Mouse (Mus musculus): ENCODE data around the gene Clasrp. TPM values are rescaled to one million over a fixed set of nuclear protein-coding genes. Genes with fewer than 3 reads are reported as not detected.

Gene Clasrp
- polyA plus RNA-seq, 1 experiment from 2014 or later = 7.6 TPM

DNA sequence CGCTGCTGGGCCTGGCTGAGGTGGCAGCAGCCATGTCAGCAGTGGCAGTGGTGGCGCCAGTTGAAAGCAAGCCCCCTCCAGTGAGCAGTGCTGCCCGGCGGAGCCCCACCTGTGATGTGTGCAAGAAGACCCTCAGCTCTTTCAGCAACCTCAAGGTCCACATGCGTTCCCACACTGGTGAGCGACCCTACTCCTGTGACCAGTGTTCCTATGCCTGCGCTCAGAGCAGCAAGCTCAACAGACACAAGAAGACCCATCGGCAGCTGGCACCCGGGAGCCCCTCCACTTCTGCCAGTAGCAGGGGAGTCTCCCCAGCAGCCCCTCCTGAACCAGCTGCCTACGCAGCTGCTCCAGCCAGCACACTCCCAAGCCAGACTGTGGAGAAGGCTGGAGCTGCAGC is 24.5 kb downstream of the Clasrp start:
- peaks cover 19% of the 10 kb centered on the region for H3K36me3 ChIP-seq (replicated peaks; ENCODE audit: insufficient read depth, low read length)
- no peak overlapping the region for H3K4me2 ChIP-seq (ENCODE audit: low read depth, low read length)
- H3K4me1 ChIP-seq (ENCODE audit: insufficient read depth) = peaks cover 31% of the 10 kb centered on the region
- H3K27ac ChIP-seq (ENCODE audit: low read depth) = no peak overlapping the region
- H3K9ac ChIP-seq (replicated peaks) = no peak overlapping the region
- WGBS (ENCODE audit: insufficient replicate concordance) = 93% methylated on average over 10 of the region's 10 CpGs
- no peak overlapping the region for H3K4me3 ChIP-seq (ENCODE audit: low read depth, low read length)
- H3K27me3 ChIP-seq (ENCODE audit: insufficient read depth, low read length) = peaks cover 5% of the 10 kb centered on the region; the same call in 1 of the 2 replicates
- TF ChIP-seq CTCF (IDR thresholded peaks at IDR 0.05; ENCODE audit: low read depth) = no peak
- TF ChIP-seq EP300 (IDR thresholded peaks at IDR 0.05; ENCODE audit: low read depth) = no peak
- ATAC-seq (no peak), DNase-seq (no peak)
- no peaks in the 10 kb centered on the region for H3K9me3 ChIP-seq (ENCODE audit: low read length)

DNA sequence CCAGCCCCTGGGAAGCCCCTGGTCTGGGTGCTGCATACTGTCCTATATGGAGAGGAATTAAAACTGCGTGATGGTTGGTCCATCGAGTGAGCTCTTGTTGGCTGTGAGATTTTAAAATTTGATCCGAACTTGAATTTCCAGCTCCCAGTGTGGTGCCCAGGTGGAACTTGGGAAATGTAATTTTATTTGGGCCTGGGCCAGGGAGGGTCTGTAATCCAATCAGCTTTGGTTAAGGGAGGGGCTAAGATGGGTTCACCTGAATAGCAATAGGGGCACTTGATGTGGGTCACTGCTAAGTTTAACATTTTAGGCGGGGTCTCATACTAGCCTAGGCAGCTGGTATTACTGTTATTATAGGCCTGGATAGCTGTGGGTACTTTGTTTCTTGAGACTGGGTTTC is 25.9 kb downstream of the Clasrp start:
- Histone ChIP-seq H3K27ac (ENCODE audit: low read depth) (peak overlapping the region; percentile 69; the same call in 1 of the 2 replicates), H3K36me3 (replicated peaks; ENCODE audit: insufficient read depth, low read length) (peaks cover 6% of the 10 kb centered on the region), H3K4me2 (ENCODE audit: low read depth, low read length) (peak overlapping the region; percentile 83), H3K4me1 (ENCODE audit: insufficient read depth) (peaks cover 35% of the 10 kb centered on the region), H3K4me3 (ENCODE audit: low read depth, low read length) (peak overlapping the region; percentile 53), H3K9me3 (ENCODE audit: low read length) (no peaks in the 10 kb centered on the region), H3K9ac (replicated peaks) (no peak overlapping the region), H3K27me3 (ENCODE audit: insufficient read depth, low read length) (peaks cover 5% of the 10 kb centered on the region; the same call in 1 of the 2 replicates)
- ATAC-seq = no peak
- no peak for DNase-seq
- TF ChIP-seq CTCF (IDR thresholded peaks at IDR 0.05; ENCODE audit: low read depth) = no peak
- TF ChIP-seq EP300 (IDR thresholded peaks at IDR 0.05; ENCODE audit: low read depth) = no peak
- 58% methylated on average over 4 of the region's 4 CpGs for WGBS (ENCODE audit: insufficient replicate concordance)

DNA sequence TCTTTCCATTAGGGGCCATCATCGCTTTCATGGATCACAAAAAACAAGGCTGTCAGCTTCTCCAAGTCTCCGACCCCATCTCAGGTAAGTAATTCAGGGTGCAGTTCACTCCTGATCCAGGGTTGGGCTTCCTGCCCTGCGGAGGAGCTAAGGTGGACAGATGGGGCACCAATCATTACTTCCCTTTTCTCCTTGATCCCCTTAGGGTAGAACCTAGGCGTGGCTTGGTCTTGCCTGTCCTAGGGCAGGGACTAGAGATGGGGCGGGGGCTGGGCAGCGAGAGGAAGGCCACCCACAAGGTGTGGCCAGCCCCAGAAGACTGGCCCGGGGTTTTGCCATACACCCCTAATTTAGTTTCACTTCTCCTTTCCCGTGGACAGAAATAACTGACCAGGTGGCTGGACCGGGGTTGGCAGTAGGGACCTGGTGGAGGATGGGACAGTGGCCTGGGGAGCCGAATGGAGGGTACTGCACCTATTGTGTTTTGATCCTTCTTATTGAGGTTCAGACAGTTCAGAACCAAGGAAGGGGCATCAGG is 26.3 kb downstream of the Clasrp start:
- DNase-seq (peak; percentile 64), ATAC-seq (peak; percentile 18; the same call in 1 of the 2 replicates)
- Histone ChIP-seq H3K4me3 (ENCODE audit: low read depth, low read length) (peak overlapping the region; percentile 53), H3K9ac (replicated peaks) (peak overlapping the region; percentile 64), H3K36me3 (replicated peaks; ENCODE audit: insufficient read depth, low read length) (peaks cover 4% of the 10 kb centered on the region), H3K4me1 (ENCODE audit: insufficient read depth) (peaks cover 35% of the 10 kb centered on the region), H3K27ac (ENCODE audit: low read depth) (peak overlapping the region; percentile 69; the same call in 1 of the 2 replicates), H3K4me2 (ENCODE audit: low read depth, low read length) (peak overlapping the region; percentile 83), H3K27me3 (ENCODE audit: insufficient read depth, low read length) (peaks cover 5% of the 10 kb centered on the region; the same call in 1 of the 2 replicates), H3K9me3 (ENCODE audit: low read length) (no peaks in the 10 kb centered on the region)
- TF ChIP-seq CTCF (IDR thresholded peaks at IDR 0.05; ENCODE audit: low read depth) = no peak
- TF ChIP-seq EP300 (IDR thresholded peaks at IDR 0.05; ENCODE audit: low read depth) = no peak
- 9% methylated on average over 10 of the region's 10 CpGs for WGBS (ENCODE audit: insufficient replicate concordance)

DNA sequence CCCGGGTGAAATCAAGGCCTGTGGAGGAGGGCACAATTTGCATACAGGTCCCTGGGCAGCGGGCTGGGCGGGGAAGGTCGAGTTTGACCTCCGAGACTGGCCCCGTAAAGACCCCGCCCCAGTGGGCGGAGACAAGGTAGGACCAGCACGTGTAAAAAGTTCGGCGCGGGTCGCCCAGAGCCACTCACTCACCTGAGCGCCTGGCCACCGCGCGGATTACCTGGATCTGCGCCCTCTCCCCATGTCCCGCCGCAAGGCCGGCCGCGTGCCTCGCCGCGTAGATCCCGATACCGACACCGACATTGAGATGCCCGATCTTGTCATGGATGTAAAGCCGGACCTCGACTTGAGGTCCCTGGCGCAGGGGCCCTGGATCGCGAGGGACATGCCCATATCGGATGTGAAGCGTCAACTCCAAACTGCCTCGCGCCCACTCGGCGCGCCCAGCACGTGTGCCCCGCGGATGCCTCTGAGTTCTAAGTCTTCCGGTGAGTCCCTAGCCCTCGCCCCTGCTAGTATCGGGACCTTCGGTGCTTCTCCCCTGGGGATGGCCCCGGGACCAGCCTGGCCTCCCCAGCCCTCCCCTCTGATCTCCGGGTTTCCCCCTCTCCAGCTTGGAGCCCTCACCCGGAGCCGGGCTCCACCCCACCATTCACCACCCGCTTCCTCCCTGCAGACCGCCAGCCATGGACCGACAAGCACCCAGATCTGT is 27.0 kb downstream of the Clasrp start, which contains the start of the genes Zfp296 and Gemin7:
Gene Zfp296, plus strand, starts transcription at position 147 of the 712 bp plus-strand sequence.
Gene Gemin7, minus strand, starts transcription at position 455 of the 712 bp plus-strand sequence.
- H3K27me3 ChIP-seq (ENCODE audit: insufficient read depth, low read length) = peaks cover 5% of the 10 kb centered on the region; the same call in 1 of the 2 replicates
- peak; percentile 58 for DNase-seq
- no peak for ATAC-seq
- H3K36me3 ChIP-seq (replicated peaks; ENCODE audit: insufficient read depth, low read length) = peaks cover 4% of the 10 kb centered on the region
- no peaks in the 10 kb centered on the region for H3K9me3 ChIP-seq (ENCODE audit: low read length)
- H3K4me1 ChIP-seq (ENCODE audit: insufficient read depth) = peaks cover 40% of the 10 kb centered on the region
- H3K4me2 ChIP-seq (ENCODE audit: low read depth, low read length) = peak within 1 kb of the TSS; percentile 83
- peak within 1 kb of the TSS; percentile 53 for H3K4me3 ChIP-seq (ENCODE audit: low read depth, low read length)
- no peak for TF ChIP-seq EP300 (IDR thresholded peaks at IDR 0.05; ENCODE audit: low read depth)
- no peak for TF ChIP-seq CTCF (IDR thresholded peaks at IDR 0.05; ENCODE audit: low read depth)
- H3K27ac ChIP-seq (ENCODE audit: low read depth) = peak within 1 kb of the TSS; percentile 69; the same call in 1 of the 2 replicates
- H3K9ac ChIP-seq (replicated peaks) = peak within 1 kb of the TSS; percentile 64
- WGBS (ENCODE audit: insufficient replicate concordance) = 1% methylated on average over 55 of the region's 56 CpGs

DNA sequence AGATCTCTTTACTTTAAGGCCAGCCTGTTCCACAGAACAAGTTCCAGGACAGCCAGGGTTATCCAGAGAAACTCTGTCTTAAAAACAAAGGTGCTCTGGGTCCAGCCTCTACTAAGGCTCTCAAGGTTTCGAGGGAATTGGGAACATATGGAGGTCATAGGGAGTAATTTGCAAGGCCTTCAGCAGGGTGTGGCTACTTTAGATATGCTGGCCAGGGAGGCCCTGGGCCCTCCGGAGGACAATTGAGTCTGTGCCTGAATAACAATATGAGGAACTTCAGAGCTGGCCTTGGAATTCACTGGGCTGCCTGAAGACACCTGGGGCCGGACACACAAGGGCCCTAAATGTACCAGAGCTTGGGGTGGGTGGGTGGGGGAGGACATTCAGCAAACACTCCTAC is 28.7 kb downstream of the Clasrp start:
- no peak overlapping the region for H3K4me2 ChIP-seq (ENCODE audit: low read depth, low read length)

DNA sequence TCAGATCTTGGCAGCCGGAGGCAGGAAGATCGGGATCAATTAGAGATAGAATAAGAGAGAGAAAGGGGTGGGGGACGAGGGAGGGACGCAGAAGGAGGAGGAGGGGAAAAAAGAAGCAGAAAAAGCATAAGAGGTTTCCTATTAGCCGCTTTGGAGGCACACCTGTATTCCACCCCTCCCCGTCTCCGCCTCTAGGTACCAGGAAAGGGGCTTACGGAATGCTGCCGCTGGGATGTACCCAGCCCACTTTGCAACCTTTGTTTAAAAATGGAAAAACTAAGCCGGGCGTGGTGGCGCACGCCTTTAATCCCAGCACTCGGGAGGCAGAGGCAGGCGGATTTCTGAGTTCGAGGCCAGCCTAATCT is 30.5 kb downstream of the Clasrp start:
- peak overlapping the region; percentile 85 for H3K4me3 ChIP-seq (ENCODE audit: low read depth, low read length)
- peak overlapping the region; percentile 91 for H3K4me2 ChIP-seq (ENCODE audit: low read depth, low read length)
- TF ChIP-seq CTCF (IDR thresholded peaks at IDR 0.05; ENCODE audit: low read depth) = no peak
- no peak for TF ChIP-seq EP300 (IDR thresholded peaks at IDR 0.05; ENCODE audit: low read depth)
- ATAC-seq = no peak
- 25% methylated on average over 16 of the region's 16 CpGs for WGBS (ENCODE audit: insufficient replicate concordance)
- H3K36me3 ChIP-seq (replicated peaks; ENCODE audit: insufficient read depth, low read length) = peaks cover 9% of the 10 kb centered on the region
- H3K27me3 ChIP-seq (ENCODE audit: insufficient read depth, low read length) = peaks cover 5% of the 10 kb centered on the region; the same call in 1 of the 2 replicates
- H3K27ac ChIP-seq (ENCODE audit: low read depth) = peak overlapping the region; percentile 93
- peaks cover 48% of the 10 kb centered on the region for H3K4me1 ChIP-seq (ENCODE audit: insufficient read depth)
- peak overlapping the region; percentile 76 for H3K9ac ChIP-seq (replicated peaks)
- DNase-seq = no peak
- H3K9me3 ChIP-seq (ENCODE audit: low read length) = no peaks in the 10 kb centered on the region

More for the DNA sequence above, 28.7 kb downstream of the Clasrp start:
- H3K36me3 ChIP-seq (replicated peaks; ENCODE audit: insufficient read depth, low read length) = no peaks in the 10 kb centered on the region; the same call in none of the 2 replicates
- peaks cover 5% of the 10 kb centered on the region; the same call in 1 of the 2 replicates for H3K27me3 ChIP-seq (ENCODE audit: insufficient read depth, low read length)
- DNase-seq (no peak), ATAC-seq (no peak)
- H3K4me3 ChIP-seq (ENCODE audit: low read depth, low read length) = no peak overlapping the region
- H3K27ac ChIP-seq (ENCODE audit: low read depth) = no peak overlapping the region
- peaks cover 48% of the 10 kb centered on the region for H3K4me1 ChIP-seq (ENCODE audit: insufficient read depth)
- 56% methylated on average over 3 of the region's 3 CpGs for WGBS (ENCODE audit: insufficient replicate concordance)
- TF ChIP-seq EP300 (IDR thresholded peaks at IDR 0.05; ENCODE audit: low read depth) (no peak), CTCF (IDR thresholded peaks at IDR 0.05; ENCODE audit: low read depth) (no peak)
- no peak overlapping the region for H3K9ac ChIP-seq (replicated peaks)
- no peaks in the 10 kb centered on the region for H3K9me3 ChIP-seq (ENCODE audit: low read length)

All from liver, postnatal 0 days (tissue).